Mouse (Mus musculus) embryo, embryonic 11.5 days (tissue): ENCODE measurements around the gene Gm28305.

Experiments
- DNase-seq: peaks from one replicate; pipeline ENCODE4 v3.0.0-alpha.2; 2012; ENCODE audit warnings: low read depth, low spot score

Gene Gm28305

GRCm38 (mm10) chr9:104040362-104040761, at the start of gene Gm28305:
Gene Gm28305 (plus strand): TSS chr9:104040662.
- DNase-seq: no peak

GRCm38 (mm10) chr9:103996496-103996895, 44.0 kb upstream of the Gm28305 start:
- peak; percentile 59 for DNase-seq

GRCm38 (mm10) chr9:104000601-104001000, 39.9 kb upstream of the Gm28305 start:
- no peak for DNase-seq

DNA sequence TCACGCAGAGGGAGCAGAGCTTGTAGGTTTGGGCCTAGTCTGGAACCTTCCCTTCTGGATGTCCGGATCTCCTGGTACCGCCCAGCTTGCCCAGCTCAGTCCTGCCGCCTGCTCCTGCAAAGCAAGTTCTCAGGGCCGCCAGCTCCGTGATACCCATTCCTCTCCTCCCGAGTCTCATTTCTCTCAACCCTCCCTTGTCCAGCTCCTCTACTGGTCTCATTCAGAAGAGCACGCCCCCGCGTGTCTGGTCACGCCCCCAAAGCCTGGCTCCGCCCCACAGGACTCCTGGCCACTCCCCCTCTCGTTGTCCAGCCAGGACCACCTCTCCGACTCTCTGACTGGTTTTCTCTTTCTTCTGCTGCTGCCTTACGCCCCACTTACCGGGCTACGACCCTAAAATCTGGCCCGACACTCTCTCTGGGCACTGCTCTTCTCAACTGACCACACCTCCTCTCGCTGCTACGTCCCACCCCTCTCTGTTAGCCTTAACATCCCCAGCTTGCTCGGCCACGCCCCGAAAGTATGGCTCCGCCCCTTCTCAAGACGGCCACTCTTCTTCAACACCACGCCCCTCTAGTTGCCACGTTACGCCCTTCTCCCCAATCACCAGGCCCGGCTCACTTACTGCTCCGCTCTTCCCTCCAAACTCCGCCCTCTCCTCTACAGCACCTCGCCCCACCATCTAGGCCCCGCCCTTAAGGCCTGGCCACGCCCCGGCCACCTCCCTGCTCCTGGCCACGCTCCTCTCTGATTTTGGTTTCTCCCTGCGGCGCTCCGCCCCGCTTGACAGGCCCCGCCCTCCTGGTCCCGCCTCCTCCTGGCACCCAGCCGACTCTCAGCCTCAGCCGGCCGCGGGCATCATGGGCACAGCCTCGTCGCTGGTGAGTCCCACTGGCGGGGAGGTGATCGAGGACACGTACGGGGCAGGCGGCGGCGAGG, 38.3 kb upstream of the Gm28305 start, which contains the start of gene Nphp3:
TSS of gene Nphp3 (plus strand) at position 624 of the 939 bp plus-strand sequence.
- peak; percentile 99 for DNase-seq

DNA sequence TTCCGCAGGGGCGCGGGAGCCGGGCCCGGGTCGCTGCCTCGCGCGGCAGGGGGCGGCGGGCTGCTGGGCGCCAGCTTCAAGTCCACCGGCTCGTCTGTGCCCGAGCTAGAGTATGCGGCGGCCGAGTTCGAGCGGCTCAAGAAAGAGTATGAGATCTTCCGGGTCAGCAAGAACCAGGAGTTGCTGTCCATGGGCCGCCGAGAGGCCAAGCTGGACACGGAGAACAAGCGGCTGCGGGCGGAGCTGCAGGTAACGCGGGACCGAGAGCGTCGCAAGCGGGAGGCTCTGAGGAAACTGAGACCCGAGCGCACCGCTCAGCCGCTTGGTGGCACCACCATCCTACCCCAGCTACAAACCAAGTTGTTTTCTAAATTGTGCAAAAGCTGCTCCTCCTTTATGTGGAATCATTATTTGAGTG, 37.5 kb upstream of the Gm28305 start:
- DNase-seq: peak; percentile 64

GRCm38 (mm10) chr9:104014526-104014925, 25.9 kb upstream of the Gm28305 start:
- DNase-seq: no peak

DNA sequence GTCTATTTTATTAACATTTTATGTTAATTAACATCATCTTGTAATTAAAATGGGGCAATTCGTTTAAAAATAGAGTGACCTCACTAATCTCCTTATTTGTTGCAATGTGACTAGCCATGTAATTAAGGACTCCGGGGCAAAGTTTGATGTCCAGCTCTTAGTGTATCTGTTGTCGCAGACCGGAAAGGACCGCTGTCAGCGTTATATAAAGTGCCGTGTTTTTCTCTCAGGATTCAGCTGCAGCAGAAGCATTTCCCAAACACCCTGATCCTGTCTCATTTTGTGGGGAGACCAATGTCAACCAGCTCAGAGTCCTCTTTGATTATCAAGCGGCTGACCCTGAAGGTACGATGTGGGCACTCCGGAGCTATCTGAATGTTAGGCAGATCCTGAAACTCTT, 19.4 kb upstream of the Gm28305 start:
- no peak for DNase-seq

DNA sequence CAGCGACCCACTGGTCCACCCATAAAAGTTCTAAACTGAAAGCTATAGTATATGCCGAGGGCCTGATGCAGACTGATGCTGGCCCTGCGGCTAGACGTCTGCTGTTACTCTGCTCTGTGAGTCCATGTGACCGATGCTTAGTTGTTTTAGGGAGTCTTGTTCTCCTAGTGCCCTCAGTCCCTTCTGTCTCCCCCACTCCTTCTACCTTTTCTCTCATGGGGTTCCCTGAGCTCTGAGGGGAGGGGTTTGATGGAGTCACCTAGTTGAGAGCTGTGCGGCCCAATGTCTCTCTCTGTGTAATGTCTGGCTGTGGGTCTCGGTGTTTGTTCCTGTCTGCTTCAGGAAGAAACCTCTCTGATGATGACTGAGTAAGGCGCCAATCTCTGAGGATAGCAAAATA, 13.3 kb upstream of the Gm28305 start:
- no peak for DNase-seq

GRCm38 (mm10) chr9:104029861-104030260, 10.6 kb upstream of the Gm28305 start:
- DNase-seq: no peak

- no peak for DNase-seq
Observed at GRCm38 (mm10) chr9:104034231-104034630, 6.2 kb upstream of the Gm28305 start.

DNA sequence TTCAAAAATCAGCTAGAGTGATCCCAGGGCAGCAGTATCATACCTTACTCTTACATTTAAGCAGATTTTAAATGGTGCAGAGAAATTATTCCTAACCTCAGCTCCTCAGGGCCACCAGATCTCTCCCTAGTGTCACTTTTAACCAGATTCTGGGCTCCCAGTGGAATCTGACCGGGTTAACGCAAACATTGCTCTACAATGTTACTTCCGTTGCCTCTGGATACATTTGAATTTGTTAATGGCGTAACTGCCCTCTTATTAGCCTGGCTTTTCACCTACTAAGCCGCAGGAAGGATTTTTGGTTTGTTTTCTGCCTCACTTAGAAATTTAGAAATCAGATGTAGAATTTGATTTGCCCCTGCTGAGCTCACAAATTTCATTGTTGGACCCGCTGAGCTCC, 5.7 kb upstream of the Gm28305 start:
- DNase-seq: no peak

DNA sequence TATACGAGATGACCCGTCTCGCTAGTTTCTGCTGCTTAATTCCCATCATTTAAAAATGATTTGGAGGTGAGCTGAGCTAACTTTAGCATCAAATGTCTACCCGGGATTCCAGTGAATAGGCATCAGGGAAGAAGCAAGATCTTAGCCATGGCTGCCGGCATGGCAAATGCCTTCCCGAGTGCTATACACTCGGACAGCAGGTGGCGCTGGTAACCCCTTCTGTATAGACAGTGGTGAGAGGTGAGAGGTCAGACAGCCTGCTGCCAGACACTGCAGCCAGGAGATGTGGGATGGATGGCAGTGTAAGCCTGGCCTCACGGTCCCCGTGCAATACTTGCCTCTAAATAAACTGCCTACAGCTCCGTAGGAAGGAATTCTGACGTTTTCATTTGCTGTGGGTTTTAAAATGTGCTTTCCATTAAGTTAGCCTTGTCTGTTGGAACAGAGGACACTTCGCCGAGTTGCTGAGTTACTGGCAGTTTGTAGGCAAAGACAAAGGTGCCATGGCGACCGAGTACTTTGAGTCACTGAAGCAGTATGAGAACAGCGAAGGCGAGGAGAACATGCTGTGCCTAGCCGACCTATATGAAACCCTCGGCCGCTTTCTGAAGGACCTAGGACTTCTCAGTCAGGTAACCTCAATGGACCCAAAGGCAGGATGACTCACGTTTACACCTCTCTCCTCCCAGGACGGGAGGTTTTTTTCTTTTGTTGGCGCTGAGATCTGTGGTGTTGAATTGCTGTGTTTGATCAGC, 5.0 kb upstream of the Gm28305 start:
- DNase-seq: peak; percentile 61

GRCm38 (mm10) chr9:104038266-104038665, 2.2 kb upstream of the Gm28305 start:
- no peak for DNase-seq

- no peak for DNase-seq
Observed at GRCm38 (mm10) chr9:104039031-104039695, 1.3 kb upstream of the Gm28305 start.

GRCm38 (mm10) chr9:104039742-104040141, 720 bp upstream of the Gm28305 start:
- DNase-seq: no peak

DNA sequence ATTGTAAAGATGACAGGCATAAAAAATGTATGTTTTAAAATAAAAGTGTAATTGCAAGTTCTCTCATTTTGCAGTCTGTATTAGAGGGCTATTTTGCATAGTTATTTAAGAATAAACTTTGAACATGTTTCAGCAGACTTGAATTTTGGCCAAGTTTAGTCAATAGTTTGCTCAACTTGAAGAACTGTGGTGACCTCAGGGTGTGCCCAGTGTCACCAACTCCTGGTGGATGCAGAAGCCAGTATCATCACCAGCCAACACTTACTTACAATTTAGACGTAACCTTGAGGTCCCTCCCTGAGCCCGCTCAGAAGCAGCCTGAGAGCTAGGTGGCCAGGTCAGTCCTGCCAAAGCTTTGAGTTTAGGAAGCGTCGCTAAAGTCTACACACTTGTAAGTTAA, 3.2 kb downstream of the Gm28305 start:
- no peak for DNase-seq

- no peak for DNase-seq
Observed at GRCm38 (mm10) chr9:104051028-104051427, 10.6 kb downstream of the Gm28305 start.

GRCm38 (mm10) chr9:104062430-104063243, 22.2 kb downstream of the Gm28305 start, which contains the start of gene Uba5:
Gene Uba5 (minus strand): TSS chr9:104063134.
- DNase-seq: peak; percentile 64

DNA sequence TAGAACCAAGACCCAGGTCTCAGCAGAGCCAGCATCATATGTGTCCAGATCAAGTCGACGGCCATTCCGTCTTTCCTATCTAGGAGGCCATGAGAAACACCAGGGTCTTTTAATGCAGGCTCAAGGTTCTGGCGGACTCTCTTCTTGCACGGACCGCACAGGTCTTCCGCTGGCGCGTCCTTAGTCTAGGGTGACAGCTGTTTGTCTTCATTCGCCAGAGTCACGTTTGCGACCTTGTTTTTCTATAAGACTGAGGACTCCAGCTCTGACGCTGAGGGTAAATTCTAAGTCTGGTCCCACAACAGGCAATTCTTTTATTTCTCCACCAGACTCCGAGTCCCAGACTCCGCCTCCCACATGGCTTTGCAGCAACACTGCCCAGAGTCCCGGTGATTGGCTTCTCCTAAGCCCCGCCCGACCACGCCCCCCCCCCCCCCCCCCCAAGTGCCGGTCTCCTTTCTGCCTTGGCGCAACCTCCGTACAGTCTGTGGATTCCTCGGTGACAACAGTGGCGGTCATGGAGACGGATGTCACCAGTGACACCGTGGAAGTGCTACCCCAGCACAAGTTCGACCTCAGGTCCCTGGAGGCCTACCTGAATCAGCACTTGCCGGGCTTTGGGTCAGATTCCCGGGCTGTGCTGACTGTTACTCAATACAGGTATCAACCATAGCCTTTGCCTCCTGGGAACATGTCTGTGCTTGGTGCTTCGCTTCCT, 22.9 kb downstream of the Gm28305 start, which contains the start of gene Acad11:
TSS of gene Acad11 (plus strand) at position 134 of the 718 bp plus-strand sequence.
- DNase-seq: peak; percentile 79

- no peak for DNase-seq
Observed at GRCm38 (mm10) chr9:104064571-104064970, 24.1 kb downstream of the Gm28305 start.
